Mouse (Mus musculus) embryonic facial prominence, embryonic 12.5 days (tissue): Measurements from ENCODE around the gene Gas7. TPM values are rescaled to one million over a fixed set of nuclear protein-coding genes. Genes with fewer than 3 reads are reported as not detected.

Experiments
- ATAC-seq: fragments of 200-750 bp; cut with Nextera tagmentation; 2 replicates; pipeline ENCODE4 v1.8.0; 2017; ENCODE audit not compliant: insufficient number of reproducible peaks, insufficient read depth, low FRiP score, low TSS enrichment
- H3K27ac ChIP-seq: fragments of 300-500 bp; sonication (generic); 2 replicates; pipeline ENCODE4 v1.5.1; 2016; ENCODE audit warnings: mild to moderate bottlenecking
- H3K27me3 ChIP-seq: fragments of 300-500 bp; sonication (generic); 2 replicates; pipeline ENCODE4 v1.6.1; 2016; ENCODE audit warnings: mild to moderate bottlenecking, moderate library complexity
- H3K36me3 ChIP-seq: fragments of 300-500 bp; sonication (generic); 2 replicates; pipeline ENCODE4 v1.6.1; 2016; ENCODE audit warnings: mild to moderate bottlenecking
- H3K4me1 ChIP-seq: fragments of 300-500 bp; sonication (generic); 2 replicates; pipeline ENCODE4 v1.6.1; 2016
- H3K4me2 ChIP-seq: fragments of 300-500 bp; sonication (generic); replicated peaks from 2 replicates; pipeline ENCODE4 v1.6.1; 2016; ENCODE audit warnings: mild to moderate bottlenecking, moderate library complexity
- H3K4me3 ChIP-seq: fragments of 300-500 bp; sonication (generic); 2 replicates; pipeline ENCODE4 v1.5.1; 2016; ENCODE audit warnings: mild to moderate bottlenecking
- H3K9ac ChIP-seq: fragments of 300-500 bp; sonication (generic); 2 replicates; pipeline ENCODE4 v1.6.1; 2016; ENCODE audit warnings: mild to moderate bottlenecking, moderate library complexity
- H3K9me3 ChIP-seq: fragments of 300-500 bp; sonication (generic); 2 replicates; pipeline ENCODE4 v1.6.1; 2016; ENCODE audit warnings: mild to moderate bottlenecking, moderate library complexity
- WGBS: fragments of 180-500 bp; shearing (Covaris S2); methylation state at CpG from one replicate; pipeline ENCODE4 v1.1.7; 2016; 5-methylcytosine and 5-hydroxymethylcytosine counted together
- polyA plus RNA-seq: library from polyadenylated mRNA; unstranded; fragments of >200 nt; fragmentation: Nextera tagmentation; extraction: Ambion mirVana; gene quantifications from 2 replicates; pipeline ENCODE4 v1.2.1, GENCODE M21; 2016

Gas7 gene
- polyA plus RNA-seq, 1 experiment from 2014 or later, result 5.5 TPM

DNA sequence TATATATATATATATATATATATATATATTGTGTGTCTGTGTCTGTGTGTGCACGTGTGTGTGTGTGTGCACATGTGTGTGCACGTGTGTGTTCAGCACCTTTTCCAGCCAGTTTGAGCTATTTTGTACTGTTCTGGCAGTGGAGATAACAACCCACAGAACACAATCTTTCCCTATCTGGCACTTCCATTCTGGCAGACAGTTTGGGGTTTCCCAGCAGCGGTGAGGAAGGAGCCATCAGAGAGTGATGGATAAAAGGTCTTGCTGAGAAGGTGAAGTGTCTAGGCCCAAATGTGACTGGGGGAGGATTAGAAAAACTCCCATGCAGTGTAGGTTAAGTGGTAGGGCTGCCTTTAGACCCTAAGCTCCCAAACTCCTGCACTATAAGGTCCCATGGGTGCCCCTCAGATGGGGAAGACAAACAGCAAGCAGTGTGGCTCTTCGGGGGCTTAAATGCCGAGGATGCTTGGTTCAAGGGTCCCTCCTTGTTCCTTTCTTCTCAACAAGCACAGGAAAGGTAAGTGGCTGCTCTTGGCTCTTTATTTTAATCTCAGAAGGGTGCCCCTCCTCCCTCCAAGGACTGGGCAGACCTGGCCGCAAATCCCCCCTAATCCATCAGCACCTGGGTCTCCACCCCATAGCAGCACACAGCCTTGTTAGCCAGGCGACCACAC lies 239.6 kb downstream of the Gas7 start, which contains the start of gene Rcvrn:
TSS of gene Rcvrn (plus strand) at position 624 of the 674 bp plus-strand sequence.
- Histone ChIP-seq H3K4me3 (no peak within 1 kb of the TSS), H3K4me2 (no peak within 1 kb of the TSS), H3K27me3 (peaks cover 3% of the 10 kb centered on the region; the same call in 1 of the 2 replicates), H3K27ac (no peak within 1 kb of the TSS), H3K4me1 (no peaks in the 10 kb centered on the region), H3K9ac (no peak within 1 kb of the TSS), H3K36me3 (no peaks in the 10 kb centered on the region), H3K9me3 (no peaks in the 10 kb centered on the region)
- 67% methylated on average over 7 of the region's 7 CpGs for WGBS
- ATAC-seq, result no peak

DNA sequence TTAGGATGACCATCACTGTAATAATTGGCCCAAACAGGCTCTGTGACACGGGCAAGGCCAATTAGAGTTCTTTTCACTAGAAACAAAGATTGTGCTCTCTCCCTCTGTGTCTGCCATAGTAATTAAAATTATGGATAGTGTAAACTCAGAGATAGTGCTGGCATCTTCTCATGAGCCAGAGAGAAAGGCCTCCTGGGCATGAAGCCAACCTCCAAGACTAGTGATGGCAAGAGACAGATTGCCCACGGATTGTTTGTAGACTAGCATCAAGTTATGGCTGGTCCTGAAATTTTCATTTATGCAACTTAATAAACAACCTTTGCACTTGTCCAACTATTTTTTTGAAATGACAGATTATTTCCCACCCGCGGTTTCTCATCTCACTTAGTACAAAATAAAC lies 257.7 kb downstream of the Gas7 start:
- no peaks in the 10 kb centered on the region for H3K27me3 ChIP-seq
- no peak overlapping the region for H3K4me2 ChIP-seq
- no peak overlapping the region for H3K27ac ChIP-seq
- H3K9ac ChIP-seq, result no peak overlapping the region
- no peaks in the 10 kb centered on the region for H3K9me3 ChIP-seq
- ATAC-seq, result no peak
- H3K36me3 ChIP-seq, result no peaks in the 10 kb centered on the region
- no peak overlapping the region for H3K4me3 ChIP-seq
- WGBS, result 88% methylated on average over 4 of the region's 4 CpGs
- H3K4me1 ChIP-seq, result no peaks in the 10 kb centered on the region

DNA sequence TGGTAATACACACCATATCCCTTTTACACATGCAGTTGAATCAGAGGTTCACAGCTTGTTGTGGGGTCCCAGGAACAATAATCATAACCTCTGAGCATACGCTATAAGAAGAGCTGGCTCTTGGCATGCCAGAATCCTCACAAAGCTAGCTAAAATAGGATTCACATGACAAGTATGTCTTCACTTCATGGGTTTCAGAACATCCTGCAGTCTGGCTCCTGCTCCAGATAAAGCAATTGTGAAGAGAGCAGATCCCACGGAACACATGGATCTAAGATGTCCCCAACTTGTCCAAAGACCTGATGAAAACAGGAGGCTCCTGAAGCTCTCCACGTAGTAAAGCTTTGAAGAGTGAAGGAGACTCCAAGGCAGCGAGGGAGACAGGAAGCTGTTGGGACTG lies 260.1 kb downstream of the Gas7 start:
- H3K4me1 ChIP-seq, result no peaks in the 10 kb centered on the region
- no peaks in the 10 kb centered on the region for H3K9me3 ChIP-seq
- no peaks in the 10 kb centered on the region for H3K27me3 ChIP-seq
- WGBS, result 81% methylated on average over 4 of the region's 4 CpGs
- no peak overlapping the region for H3K4me3 ChIP-seq
- H3K27ac ChIP-seq, result no peak overlapping the region
- no peak overlapping the region for H3K9ac ChIP-seq
- H3K36me3 ChIP-seq, result no peaks in the 10 kb centered on the region
- no peak overlapping the region for H3K4me2 ChIP-seq
- ATAC-seq, result no peak

DNA sequence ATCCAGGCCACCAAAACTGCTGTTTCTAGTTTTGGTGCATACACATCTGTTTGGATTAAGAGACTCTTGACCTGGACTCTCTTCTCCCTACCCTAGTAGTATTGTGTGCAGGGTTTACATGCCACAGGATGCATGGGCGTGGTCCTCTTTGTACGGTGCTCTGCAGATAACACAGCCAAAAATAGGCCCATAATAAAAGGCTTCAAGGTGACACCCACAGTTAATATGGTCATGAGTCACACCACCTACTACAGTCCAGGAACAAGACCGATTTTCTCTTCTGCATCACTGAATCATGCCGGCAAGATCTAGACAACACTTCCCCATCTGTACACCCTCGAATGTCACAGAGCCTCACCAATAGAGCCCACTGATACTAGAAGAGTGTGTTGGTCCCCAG lies 266.2 kb downstream of the Gas7 start:
- WGBS, result 95% methylated on average over 5 of the region's 5 CpGs
- Histone ChIP-seq H3K9ac (no peak overlapping the region), H3K4me2 (no peak overlapping the region), H3K27ac (no peak overlapping the region), H3K4me3 (no peak overlapping the region), H3K4me1 (no peaks in the 10 kb centered on the region), H3K9me3 (no peaks in the 10 kb centered on the region), H3K36me3 (no peaks in the 10 kb centered on the region), H3K27me3 (no peaks in the 10 kb centered on the region)
- ATAC-seq, result no peak

DNA sequence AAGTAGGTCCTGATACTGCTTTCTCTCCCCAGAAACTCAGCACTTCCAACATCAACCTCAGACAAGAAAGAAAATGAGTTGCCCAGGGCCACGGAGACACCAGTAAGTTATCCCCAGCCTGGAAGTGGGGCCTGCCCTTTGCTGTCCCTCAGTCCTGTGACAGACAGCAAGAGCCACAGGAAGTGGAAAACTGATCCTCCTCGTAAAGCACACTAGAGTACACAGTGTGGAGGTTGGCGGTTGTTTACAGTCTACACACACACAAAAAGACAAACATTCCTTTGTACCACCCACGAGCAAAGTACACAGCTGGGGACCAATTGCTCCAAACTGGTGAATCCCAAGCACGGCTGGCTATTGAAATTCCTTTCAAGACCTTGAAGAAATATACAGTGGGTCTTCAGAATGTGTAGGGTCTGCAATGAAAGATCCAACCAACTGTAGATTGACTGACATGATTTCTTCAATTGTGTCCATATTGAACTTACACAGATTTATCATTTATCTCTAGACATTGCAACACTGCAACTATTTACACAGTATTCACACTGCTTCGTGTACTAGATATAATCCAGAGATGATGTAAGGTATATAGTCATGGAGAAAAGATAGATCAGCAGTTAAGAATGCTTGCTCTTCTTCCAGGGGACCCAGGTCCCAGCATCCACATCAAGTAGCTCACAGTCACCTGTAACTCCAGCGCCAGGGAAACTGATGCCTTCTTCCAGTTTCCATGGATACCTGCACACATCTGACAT lies 267.3 kb downstream of the Gas7 start:
- H3K4me2 ChIP-seq, result no peak overlapping the region
- H3K9me3 ChIP-seq, result no peaks in the 10 kb centered on the region
- ATAC-seq, result no peak
- no peak overlapping the region for H3K27ac ChIP-seq
- H3K4me3 ChIP-seq, result no peak overlapping the region
- H3K36me3 ChIP-seq, result no peaks in the 10 kb centered on the region
- 40% methylated on average over 7 of the region's 7 CpGs for WGBS
- no peak overlapping the region for H3K9ac ChIP-seq
- no peaks in the 10 kb centered on the region for H3K4me1 ChIP-seq
- H3K27me3 ChIP-seq, result no peaks in the 10 kb centered on the region

DNA sequence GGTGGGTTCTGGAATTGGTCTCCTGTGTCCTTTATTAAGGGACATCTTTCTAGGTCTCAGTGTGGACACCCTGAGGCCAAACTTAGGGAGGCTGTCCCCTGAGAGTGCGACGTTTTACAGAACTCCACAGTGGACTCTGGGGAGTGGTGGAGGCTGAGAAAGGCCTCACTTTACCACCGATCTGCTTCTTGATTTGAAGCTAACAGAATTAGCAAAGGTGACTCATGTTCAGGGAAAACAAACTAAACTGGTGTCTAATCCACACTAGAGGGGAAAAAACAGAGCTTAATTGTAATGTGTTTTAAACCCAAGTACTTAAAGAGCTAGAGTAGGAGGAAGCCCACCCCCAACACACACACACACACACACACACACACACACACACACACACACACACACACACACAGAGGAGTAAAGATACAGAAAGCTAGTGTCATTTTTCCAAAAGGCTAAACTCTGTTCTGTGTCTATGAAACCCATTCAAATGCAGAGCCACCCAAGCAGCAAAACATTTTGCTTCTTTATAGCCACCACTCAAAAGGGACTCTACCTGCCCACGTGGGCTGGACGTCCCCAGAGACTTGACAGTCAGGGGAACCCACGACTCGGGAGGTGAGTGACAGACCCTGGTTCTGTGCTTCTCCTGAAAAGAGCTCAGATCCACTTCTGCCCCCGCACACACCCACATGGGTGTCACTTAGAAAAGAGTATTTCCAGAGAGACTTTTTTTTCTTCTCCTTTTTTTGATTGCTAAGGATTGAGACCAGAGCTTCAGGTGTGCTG lies 268.2 kb downstream of the Gas7 start:
- no peaks in the 10 kb centered on the region for H3K9me3 ChIP-seq
- no peaks in the 10 kb centered on the region for H3K27me3 ChIP-seq
- no peak for ATAC-seq
- 69% methylated on average over 8 of the region's 8 CpGs for WGBS
- H3K4me3 ChIP-seq, result no peak overlapping the region
- no peak overlapping the region for H3K27ac ChIP-seq
- H3K36me3 ChIP-seq, result no peaks in the 10 kb centered on the region
- H3K4me2 ChIP-seq, result no peak overlapping the region
- no peaks in the 10 kb centered on the region for H3K4me1 ChIP-seq
- no peak overlapping the region for H3K9ac ChIP-seq

DNA sequence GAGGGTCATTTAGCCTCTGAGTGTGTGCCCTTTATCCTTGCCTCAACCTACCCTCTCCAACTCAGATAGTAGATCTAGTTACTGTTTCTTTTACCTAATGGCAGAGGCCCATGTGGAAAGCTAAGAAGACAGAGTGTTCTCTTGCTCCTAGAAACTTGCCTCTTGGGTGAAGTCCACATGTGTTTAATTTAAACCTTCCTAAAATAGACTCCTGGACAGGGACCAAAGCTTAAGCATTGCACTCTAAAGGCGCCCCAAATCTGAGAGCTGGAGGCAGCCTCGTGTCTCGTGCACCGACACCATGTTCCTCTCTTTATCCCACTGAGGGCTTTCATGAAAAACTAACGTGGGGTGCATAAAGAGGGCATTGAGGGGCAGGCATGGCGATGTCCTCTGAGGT lies 271.9 kb downstream of the Gas7 start:
- no peaks in the 10 kb centered on the region for H3K27me3 ChIP-seq
- no peaks in the 10 kb centered on the region for H3K36me3 ChIP-seq
- 79% methylated on average over 6 of the region's 6 CpGs for whole genome bisulfite sequencing
- H3K27ac ChIP-seq, result no peak overlapping the region
- no peaks in the 10 kb centered on the region for H3K4me1 ChIP-seq
- no peak overlapping the region for H3K4me3 ChIP-seq
- H3K4me2 ChIP-seq, result no peak overlapping the region
- H3K9ac ChIP-seq, result no peak overlapping the region
- no peak for ATAC-seq
- no peaks in the 10 kb centered on the region for H3K9me3 ChIP-seq

DNA sequence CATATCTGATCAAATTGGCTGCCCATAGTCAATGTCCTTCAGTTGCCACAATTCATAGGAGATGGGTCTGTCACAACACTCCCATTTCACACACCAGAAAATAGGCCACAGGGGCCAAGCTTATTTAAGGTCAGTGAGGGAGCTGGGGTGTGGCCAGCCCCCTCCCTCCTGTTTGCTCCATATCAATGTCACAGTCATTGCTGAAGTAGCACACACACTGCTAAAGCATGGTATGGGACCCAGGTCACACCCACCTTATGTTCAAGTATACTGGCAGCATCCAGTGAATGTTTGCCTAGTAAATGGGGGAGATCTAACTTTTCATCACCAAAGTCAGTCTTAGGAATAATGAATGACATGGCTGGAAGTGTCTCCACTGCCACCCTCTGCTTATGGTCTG lies 273.5 kb downstream of the Gas7 start:
- no peak for ATAC-seq
- H3K4me1 ChIP-seq, result no peaks in the 10 kb centered on the region
- H3K27ac ChIP-seq, result no peak overlapping the region
- no peaks in the 10 kb centered on the region for H3K27me3 ChIP-seq
- no peaks in the 10 kb centered on the region for H3K36me3 ChIP-seq
- H3K9me3 ChIP-seq, result no peaks in the 10 kb centered on the region
- no peak overlapping the region for H3K4me2 ChIP-seq
- no peak overlapping the region for H3K9ac ChIP-seq
- H3K4me3 ChIP-seq, result no peak overlapping the region

DNA sequence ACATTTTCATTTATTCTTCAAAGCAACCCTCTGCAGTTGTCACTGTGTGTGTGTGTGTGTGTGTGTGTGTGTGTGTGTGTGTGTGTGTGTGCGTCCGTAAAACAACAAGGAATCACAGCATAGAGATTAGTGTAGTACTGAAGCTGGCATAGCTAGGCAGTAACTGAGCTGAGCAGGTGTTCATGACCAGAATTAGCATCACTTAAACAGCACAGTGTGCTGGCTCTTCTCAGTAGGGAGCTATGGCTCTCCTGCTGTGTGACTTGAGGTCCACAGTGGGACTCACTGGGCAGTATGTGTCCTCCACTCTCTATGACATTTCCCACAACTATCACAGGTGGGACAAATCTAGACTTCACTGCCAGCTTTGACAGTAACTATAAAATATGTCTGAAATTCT lies 275.8 kb downstream of the Gas7 start:
- no peak overlapping the region for H3K27ac ChIP-seq
- ATAC-seq, result no peak
- no peak overlapping the region for H3K4me3 ChIP-seq
- no peaks in the 10 kb centered on the region for H3K27me3 ChIP-seq
- 88% methylated on average over 2 of the region's 2 CpGs for WGBS
- no peaks in the 10 kb centered on the region for H3K4me1 ChIP-seq
- H3K9me3 ChIP-seq, result no peaks in the 10 kb centered on the region
- no peak overlapping the region for H3K4me2 ChIP-seq
- H3K36me3 ChIP-seq, result no peaks in the 10 kb centered on the region
- no peak overlapping the region for H3K9ac ChIP-seq

DNA sequence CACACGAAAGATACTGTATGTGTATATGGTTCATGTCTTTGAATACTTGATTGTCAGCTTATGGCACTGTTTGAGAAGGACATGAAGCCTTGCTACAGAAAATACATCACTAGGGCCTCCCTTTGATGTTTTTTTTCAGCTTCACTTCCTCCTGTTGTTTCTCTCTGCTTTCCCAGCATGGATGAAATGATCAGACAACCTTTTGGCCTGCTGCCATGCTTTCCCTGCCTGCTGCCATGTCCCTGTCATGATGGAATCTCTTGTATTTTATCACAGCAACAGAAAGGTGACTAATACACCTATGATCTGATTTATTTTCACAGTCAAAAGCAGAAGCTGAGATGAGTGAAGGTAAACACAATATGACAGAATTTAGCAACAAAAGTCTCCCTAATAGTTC lies 278.5 kb downstream of the Gas7 start:
- H3K4me1 ChIP-seq, result no peaks in the 10 kb centered on the region
- H3K27me3 ChIP-seq, result no peaks in the 10 kb centered on the region
- no peak overlapping the region for H3K4me2 ChIP-seq
- H3K36me3 ChIP-seq, result no peaks in the 10 kb centered on the region
- no peak overlapping the region for H3K27ac ChIP-seq
- WGBS, result 86% methylated on average over 1 of the region's 1 CpGs
- no peak overlapping the region for H3K4me3 ChIP-seq
- ATAC-seq, result no peak
- no peaks in the 10 kb centered on the region for H3K9me3 ChIP-seq
- no peak overlapping the region for H3K9ac ChIP-seq

DNA sequence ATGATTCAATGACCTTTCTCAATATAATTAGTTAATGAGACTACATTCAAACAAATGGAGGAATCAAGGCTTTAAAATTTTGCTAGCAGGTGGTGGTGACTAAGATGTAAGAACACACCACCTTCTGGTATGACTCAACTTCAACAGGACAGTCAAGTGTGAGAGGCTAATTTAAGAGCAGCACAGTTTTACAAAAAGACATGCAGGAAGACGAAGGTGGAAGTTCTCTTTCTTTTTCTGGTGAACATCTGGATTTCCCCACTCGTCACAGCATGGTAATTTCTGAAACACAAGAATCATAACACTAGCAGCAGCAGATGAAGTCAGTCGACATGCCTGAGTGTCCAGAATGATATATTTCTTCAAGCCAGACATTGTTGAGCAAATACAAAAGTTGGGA lies 279.4 kb downstream of the Gas7 start:
- Histone ChIP-seq H3K36me3 (no peaks in the 10 kb centered on the region), H3K4me2 (no peak overlapping the region), H3K27me3 (no peaks in the 10 kb centered on the region), H3K9ac (no peak overlapping the region), H3K9me3 (no peaks in the 10 kb centered on the region), H3K27ac (no peak overlapping the region), H3K4me1 (no peaks in the 10 kb centered on the region), H3K4me3 (no peak overlapping the region)
- 72% methylated on average over 3 of the region's 3 CpGs for WGBS
- no peak for ATAC-seq

DNA sequence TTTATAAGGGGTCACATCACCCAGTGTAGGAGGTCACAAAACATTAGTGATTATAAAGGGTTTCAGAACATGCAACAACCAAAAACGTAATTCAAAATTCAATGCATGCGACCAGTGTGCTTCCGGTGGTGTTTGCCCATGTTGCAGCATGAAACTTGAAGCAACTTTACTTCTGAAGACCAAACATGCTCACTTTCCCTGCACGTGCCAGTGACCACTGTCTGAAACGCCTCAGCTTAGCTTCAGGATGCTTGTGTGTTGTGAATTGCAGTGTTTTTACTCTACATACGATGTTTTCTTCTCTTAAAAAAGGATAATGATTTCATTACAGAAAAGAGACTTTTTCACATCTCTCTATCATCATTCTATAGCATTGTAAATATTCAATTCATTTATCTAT lies 283.1 kb downstream of the Gas7 start:
- 78% methylated on average over 6 of the region's 6 CpGs for WGBS
- H3K4me1 ChIP-seq, result no peaks in the 10 kb centered on the region
- no peak for ATAC-seq

More for the DNA sequence above, 283.1 kb downstream of the Gas7 start:
- Histone ChIP-seq H3K27me3 (no peaks in the 10 kb centered on the region), H3K36me3 (no peaks in the 10 kb centered on the region), H3K27ac (no peak overlapping the region), H3K4me2 (no peak overlapping the region), H3K4me3 (no peak overlapping the region), H3K9ac (no peak overlapping the region), H3K9me3 (no peaks in the 10 kb centered on the region)
